Mouse (Mus musculus) megakaryocyte-erythroid progenitor cell, adult 5-6 weeks (primary cell): Measurements from ENCODE around the gene Rpa2. TPM values are rescaled to one million over a fixed set of nuclear protein-coding genes. Genes with fewer than 3 reads are reported as not detected.

Source experiments
- total RNA-seq, 2 experiments: library from RNA; stranded (forward) in 1 of 2; stranded (reverse) in 1 of 2; fragments of 200-1000, 215-1000 nt in 1 of 2; fragments of >200 nt in 1 of 2; fragmentation: Nextera tagmentation in 1 of 2; gene quantifications; 2 replicates each; pipeline ENCODE4 v1.2.3; 2014 to 2017

The Rpa2 gene
- total RNA-seq, 2 experiments from 2014 or later = 55.3 to 128 TPM

Other genes starting within 250 kb of the Rpa2 start
- gene Atpif1, start 234.7 kb upstream of the Rpa2 start, total RNA-seq (2014; fragmentation: Nextera tagmentation) = 1,479 and 1,723 TPM in 2 replicates
- 2,914 and 3,482 TPM in 2 replicates for gene Atpif1, start 234.7 kb upstream of the Rpa2 start, total RNA-seq (2017)
- 160 and 183 TPM in 2 replicates for gene Dnajc8, start 232.8 kb upstream of the Rpa2 start, total RNA-seq (2014; fragmentation: Nextera tagmentation)
- 481 and 593 TPM in 2 replicates for gene Dnajc8, start 232.8 kb upstream of the Rpa2 start, total RNA-seq (2017)
- gene Ptafr, start 204.3 kb upstream of the Rpa2 start, total RNA-seq (2014; fragmentation: Nextera tagmentation) = not detected in 2 replicates
- 0.23 TPM in 1 of 2 replicates, not detected in the other for gene Ptafr, start 204.3 kb upstream of the Rpa2 start, total RNA-seq (2017)
- gene Eya3, start 129.3 kb upstream of the Rpa2 start, total RNA-seq (2014; fragmentation: Nextera tagmentation) = 34.3 and 35.4 TPM in 2 replicates
- 22.3 and 25.2 TPM in 2 replicates for gene Eya3, start 129.3 kb upstream of the Rpa2 start, total RNA-seq (2017)
- 0.92 and 2.9 TPM in 2 replicates for gene Xkr8, start 35.8 kb upstream of the Rpa2 start, total RNA-seq (2014; fragmentation: Nextera tagmentation)
- gene Xkr8, start 35.8 kb upstream of the Rpa2 start, total RNA-seq (2017) = 0.42 and 1.9 TPM in 2 replicates
- not detected in 2 replicates for gene Smpdl3b, start 11.1 kb upstream of the Rpa2 start, total RNA-seq (2014; fragmentation: Nextera tagmentation)
- not detected in 2 replicates for gene Smpdl3b, start 11.1 kb upstream of the Rpa2 start, total RNA-seq (2017)
- 2.0 and 3.9 TPM in 2 replicates for gene Themis2, start 28.1 kb downstream of the Rpa2 start, total RNA-seq (2014; fragmentation: Nextera tagmentation)
- gene Themis2, start 28.1 kb downstream of the Rpa2 start, total RNA-seq (2017) = 0.80 and 1.7 TPM in 2 replicates
- 67.6 and 68.4 TPM in 2 replicates for gene Ppp1r8, start 74.8 kb downstream of the Rpa2 start, total RNA-seq (2014; fragmentation: Nextera tagmentation)
- gene Ppp1r8, start 74.8 kb downstream of the Rpa2 start, total RNA-seq (2017) = 75.2 and 88.5 TPM in 2 replicates
- 18.9 and 26.4 TPM in 2 replicates for gene Stx12, start 116.2 kb downstream of the Rpa2 start, total RNA-seq (2014; fragmentation: Nextera tagmentation)
- gene Stx12, start 116.2 kb downstream of the Rpa2 start, total RNA-seq (2017) = 24.7 and 25.4 TPM in 2 replicates
- gene Fam76a, start 154.2 kb downstream of the Rpa2 start, total RNA-seq (2014; fragmentation: Nextera tagmentation) = 20.0 and 23.9 TPM in 2 replicates
- 23.2 and 26.7 TPM in 2 replicates for gene Fam76a, start 154.2 kb downstream of the Rpa2 start, total RNA-seq (2017)
- 2.8 TPM in 1 of 2 replicates, not detected in the other for gene Fgr, start 205.8 kb downstream of the Rpa2 start, total RNA-seq (2014; fragmentation: Nextera tagmentation)
- 0.30 and 0.33 TPM in 2 replicates for gene Fgr, start 205.8 kb downstream of the Rpa2 start, total RNA-seq (2017)
- gene Ahdc1, start 242.9 kb downstream of the Rpa2 start, total RNA-seq (2014; fragmentation: Nextera tagmentation) = 4.8 and 7.0 TPM in 2 replicates
- gene Ahdc1, start 242.9 kb downstream of the Rpa2 start, total RNA-seq (2017) = 0.33 and 0.72 TPM in 2 replicates